ENCODE assay signal across 19 mouse cellular contexts in genomic region chr9:62482788-62483187, GRCm38 (mm10). TPM values are rescaled to one million over a fixed set of nuclear protein-coding genes. Genes with fewer than 3 reads are reported as not detected.
"Had no signal": no experiment of that assay in that cellular context is flagged by ENCODE, and none has a peak within 500 bp of the region (broad histone marks: within the 10 kb centered on the region; RNA-seq: fewer than 3 reads in every experiment).

No protein-coding gene starts in this region.

- ATAC-seq: lung, postnatal 0 days; midbrain, embryonic 13.5 days; midbrain, embryonic 15.5 days had no signal

- H3K4me3 ChIP-seq: lung, embryonic 15.5 days; megakaryocyte, embryonic 14.5 days; midbrain, embryonic 13.5 days; midbrain, embryonic 15.5 days; neural tube, embryonic 12.5 days; stomach, embryonic 15.5 days had no signal

- DNase-seq: lung, adult 2 months; lung, postnatal 14 days; lung, postnatal 36 days; right cerebral cortex, postnatal 14 days; thymus, adult 2 months; thymus, postnatal 25 days; thymus, postnatal 4 days had no signal

- H3K4me2 ChIP-seq: lung, embryonic 15.5 days; midbrain, embryonic 11.5 days; midbrain, embryonic 13.5 days; midbrain, embryonic 15.5 days; neural tube, embryonic 12.5 days; stomach, embryonic 15.5 days had no signal

- H3K36me3 ChIP-seq: lung, embryonic 15.5 days; midbrain, embryonic 15.5 days; stomach, embryonic 15.5 days had no signal

- H3K27ac ChIP-seq: lung, embryonic 15.5 days; macrophage; midbrain, embryonic 13.5 days; midbrain, embryonic 15.5 days; neural tube, embryonic 12.5 days; stomach, embryonic 15.5 days; stomach, postnatal 0 days had no signal

- H3K4me1 ChIP-seq: megakaryocyte, embryonic 14.5 days; stomach, embryonic 15.5 days had no signal

- H3K9ac ChIP-seq: lung, embryonic 15.5 days; midbrain, embryonic 13.5 days; midbrain, embryonic 15.5 days; neural tube, embryonic 12.5 days; stomach, embryonic 15.5 days had no signal

- H3K9me3 ChIP-seq: lung, embryonic 15.5 days; megakaryocyte, embryonic 14.5 days; midbrain, embryonic 13.5 days; midbrain, embryonic 15.5 days; neural tube, embryonic 12.5 days; stomach, embryonic 15.5 days had no signal

- H3K27me3 ChIP-seq: lung, embryonic 15.5 days; midbrain, embryonic 13.5 days; midbrain, embryonic 15.5 days; neural tube, embryonic 12.5 days had no signal

RNA-seq across cellular contexts. Expression of gene Coro2b, which starts 54.1 kb away (rescaled TPM):
- total RNA-seq: monocyte, adult 5-6 weeks; neutrophil, adult 5-6 weeks had no signal
